Mouse (Mus musculus): ENCODE data around the gene Hist2h2ac.

DNA sequence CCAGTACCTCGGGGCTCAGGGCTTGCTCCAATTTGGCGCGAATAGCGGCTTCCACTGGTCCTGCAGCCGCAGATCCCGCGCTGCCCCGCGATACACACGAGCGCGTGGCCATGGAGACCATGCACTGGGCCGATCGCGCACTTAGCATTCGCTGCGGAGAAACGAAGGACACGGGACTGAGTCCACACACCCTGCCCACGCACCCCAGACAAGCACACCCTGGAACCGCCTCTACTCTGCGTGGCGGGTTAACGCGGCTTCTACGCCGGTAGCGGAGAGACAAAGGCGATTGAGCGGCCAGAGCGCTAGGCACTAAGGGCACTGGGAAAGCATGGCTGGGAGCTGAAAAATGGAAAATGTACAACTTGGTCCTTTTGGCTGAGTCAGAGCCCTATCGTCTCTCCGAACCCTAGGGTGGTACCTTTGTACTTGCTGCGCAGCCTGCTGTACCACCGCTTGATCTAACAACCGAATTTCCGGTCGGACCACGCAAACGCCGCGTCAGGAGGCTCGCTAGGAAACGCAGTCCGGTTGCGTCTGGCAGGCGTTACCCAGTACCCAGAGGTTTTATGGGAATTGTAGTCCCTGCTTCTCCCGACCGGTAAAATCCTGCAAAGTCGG is 23.4 kb downstream of the Hist2h2ac start:
- TF ChIP-seq POLR2A (IDR thresholded peaks at IDR 0.05; ENCODE audit: insufficient read depth, low read length): peak; percentile 94
- TF ChIP-seq CTCF (IDR thresholded peaks at IDR 0.05; ENCODE audit: low read depth, low read length): no peak

All from ES-Bruce4 (cell line).